Mouse (Mus musculus) midbrain, embryonic 14.5 days (tissue): ENCODE measurements at regions not wholly inside any gene's neighbourhood (a gene's known extent, or its start where the extent isn't known, plus 50 kb on each side); places are given as distances from the start of the nearest gene placed in this dataset.

Source experiments
- ATAC-seq: fragments of 200-750 bp; cut with Nextera tagmentation; 2 replicates; pipeline ENCODE4 v1.8.0; 2017; ENCODE audit warnings: moderate number of reproducible peaks, moderate library complexity; ENCODE audit not compliant: low FRiP score, low TSS enrichment
- DNase-seq: peaks from one replicate; pipeline ENCODE4 v3.0.0-alpha.2; 2015
- H3K27ac ChIP-seq: fragments of 300-500 bp; sonication (generic); replicated peaks from 2 replicates; pipeline ENCODE4 v1.5.1; 2014; ENCODE audit warnings: mild to moderate bottlenecking, low read depth, low read length, moderate library complexity
- H3K27me3 ChIP-seq: fragments of 300-500 bp; sonication (generic); 2 replicates; pipeline ENCODE4 v1.6.1; 2014; ENCODE audit warnings: low read length, control low read depth, mixed read lengths; ENCODE audit not compliant: control insufficient read depth, insufficient read depth
- H3K36me3 ChIP-seq: fragments of 300-500 bp; sonication (generic); 2 replicates; pipeline ENCODE4 v1.6.1; 2014; ENCODE audit warnings: low read length, control low read depth; ENCODE audit not compliant: control insufficient read depth, insufficient read depth
- H3K4me1 ChIP-seq: fragments of 300-500 bp; sonication (generic); 2 replicates; pipeline ENCODE4 v1.6.1; 2014; ENCODE audit warnings: mild to moderate bottlenecking, antibody characterized with exemption, low read length, control low read depth; ENCODE audit not compliant: control insufficient read depth, insufficient read depth
- H3K4me2 ChIP-seq: fragments of 300-500 bp; sonication (generic); 2 replicates; pipeline ENCODE4 v1.6.1; 2014; ENCODE audit warnings: mild to moderate bottlenecking, low read length, moderate library complexity
- H3K4me3 ChIP-seq: fragments of 300-500 bp; sonication (generic); replicated peaks from 2 replicates; pipeline ENCODE4 v1.5.1; 2014; ENCODE audit warnings: low read depth, low read length
- H3K9ac ChIP-seq: fragments of 300-500 bp; sonication (generic); replicated peaks from 2 replicates; pipeline ENCODE4 v1.6.1; 2014; ENCODE audit warnings: mild to moderate bottlenecking, low read length, moderate library complexity
- H3K9me3 ChIP-seq: fragments of 300-500 bp; sonication (generic); 2 replicates; pipeline ENCODE4 v1.6.1; 2016; ENCODE audit warnings: low read length, control low read depth, mixed read lengths; ENCODE audit not compliant: control insufficient read depth
- WGBS: fragments of 180-500 bp; shearing (Covaris S2); extraction: QIAGEN DNeasy Blood & Tissue Kit; methylation state at CpG from one replicate; pipeline ENCODE4 v1.1.7; 2014; 5-methylcytosine and 5-hydroxymethylcytosine counted together

- DNase-seq (no peak), ATAC-seq (no peak)
- no peak overlapping the region for H3K27ac ChIP-seq
- no peak overlapping the region for H3K9ac ChIP-seq
- 89% methylated on average over 2 of the region's 2 CpGs for WGBS
- no peaks in the 10 kb centered on the region for H3K9me3 ChIP-seq
- H3K4me3 ChIP-seq, result no peak overlapping the region
- no peaks in the 10 kb centered on the region for H3K4me1 ChIP-seq
- H3K36me3 ChIP-seq, result no peaks in the 10 kb centered on the region
- H3K27me3 ChIP-seq, result no peaks in the 10 kb centered on the region
- H3K4me2 ChIP-seq, result no peak overlapping the region
These were observed 96.0 kb upstream of the Map4k3 start for GRCm38 (mm10) chr17:80824261-80824660.

- Histone ChIP-seq H3K36me3 (no peaks in the 10 kb centered on the region), H3K4me2 (no peak overlapping the region), H3K27ac (no peak overlapping the region), H3K9me3 (no peaks in the 10 kb centered on the region), H3K4me1 (no peaks in the 10 kb centered on the region), H3K4me3 (no peak overlapping the region), H3K9ac (no peak overlapping the region), H3K27me3 (no peaks in the 10 kb centered on the region)
- ATAC-seq (no peak), DNase-seq (no peak)
- 51% methylated on average over 8 of the region's 8 CpGs for WGBS
These were observed 92.6 kb upstream of the Map4k3 start for GRCm38 (mm10) chr17:80820888-80821287.

- ATAC-seq (no peak), DNase-seq (no peak)
- 78% methylated on average over 9 of the region's 9 CpGs for WGBS
- H3K9me3 ChIP-seq, result no peaks in the 10 kb centered on the region
- no peak overlapping the region for H3K9ac ChIP-seq
- H3K4me1 ChIP-seq, result no peaks in the 10 kb centered on the region
- no peak overlapping the region for H3K27ac ChIP-seq
- no peaks in the 10 kb centered on the region for H3K36me3 ChIP-seq
- H3K27me3 ChIP-seq, result no peaks in the 10 kb centered on the region
- no peak overlapping the region for H3K4me2 ChIP-seq
- H3K4me3 ChIP-seq, result no peak overlapping the region
These were observed 90.3 kb upstream of the Map4k3 start for GRCm38 (mm10) chr17:80818477-80819028.

GRCm38 (mm10) chr17:80815747-80816146 is 87.5 kb upstream of the Map4k3 start:
- DNase-seq (no peak), ATAC-seq (no peak)
- no peak overlapping the region for H3K4me3 ChIP-seq
- H3K36me3 ChIP-seq, result no peaks in the 10 kb centered on the region
- WGBS, result 79% methylated on average over 4 of the region's 4 CpGs
- no peaks in the 10 kb centered on the region for H3K9me3 ChIP-seq
- no peaks in the 10 kb centered on the region for H3K27me3 ChIP-seq
- no peaks in the 10 kb centered on the region for H3K4me1 ChIP-seq
- no peak overlapping the region for H3K27ac ChIP-seq
- no peak overlapping the region for H3K9ac ChIP-seq
- no peak overlapping the region for H3K4me2 ChIP-seq

- H3K9ac ChIP-seq, result no peak overlapping the region
- no peaks in the 10 kb centered on the region for H3K36me3 ChIP-seq
- no peaks in the 10 kb centered on the region for H3K4me1 ChIP-seq
- H3K4me3 ChIP-seq, result no peak overlapping the region
- ATAC-seq (no peak), DNase-seq (no peak)
- no peaks in the 10 kb centered on the region for H3K27me3 ChIP-seq
- 91% methylated on average over 10 of the region's 10 CpGs for WGBS
- no peak overlapping the region for H3K4me2 ChIP-seq
- H3K27ac ChIP-seq, result no peak overlapping the region
- H3K9me3 ChIP-seq, result no peaks in the 10 kb centered on the region
These were observed 84.9 kb upstream of the Map4k3 start for GRCm38 (mm10) chr17:80813194-80813593.

GRCm38 (mm10) chr17:80809275-80809674 is 81.0 kb upstream of the Map4k3 start:
- no peak for DNase-seq
- 78% methylated on average over 5 of the region's 5 CpGs for WGBS

GRCm38 (mm10) chr17:80808069-80808468 is 79.8 kb upstream of the Map4k3 start:
- no peak overlapping the region for H3K4me2 ChIP-seq
- H3K27ac ChIP-seq, result no peak overlapping the region
- no peak for ATAC-seq
- H3K36me3 ChIP-seq, result no peaks in the 10 kb centered on the region
- H3K27me3 ChIP-seq, result no peaks in the 10 kb centered on the region
- 79% methylated on average over 10 of the region's 10 CpGs for WGBS
- no peak for DNase-seq
- no peak overlapping the region for H3K9ac ChIP-seq
- H3K9me3 ChIP-seq, result no peaks in the 10 kb centered on the region
- H3K4me1 ChIP-seq, result no peaks in the 10 kb centered on the region
- no peak overlapping the region for H3K4me3 ChIP-seq

More at GRCm38 (mm10) chr17:80809275-80809674, 81.0 kb upstream of the Map4k3 start:
- H3K27ac ChIP-seq, result no peak overlapping the region
- no peaks in the 10 kb centered on the region for H3K9me3 ChIP-seq
- H3K36me3 ChIP-seq, result no peaks in the 10 kb centered on the region
- H3K4me3 ChIP-seq, result no peak overlapping the region
- no peaks in the 10 kb centered on the region for H3K27me3 ChIP-seq
- no peak; the same call in 1 of the 2 replicates for ATAC-seq
- no peaks in the 10 kb centered on the region for H3K4me1 ChIP-seq
- H3K9ac ChIP-seq, result no peak overlapping the region
- no peak overlapping the region for H3K4me2 ChIP-seq

- Histone ChIP-seq H3K4me2 (no peak overlapping the region), H3K4me3 (no peak overlapping the region), H3K4me1 (peaks cover 4% of the 10 kb centered on the region; the same call in 1 of the 2 replicates), H3K9ac (no peak overlapping the region), H3K27me3 (no peaks in the 10 kb centered on the region), H3K36me3 (no peaks in the 10 kb centered on the region), H3K9me3 (no peaks in the 10 kb centered on the region), H3K27ac (no peak overlapping the region)
- ATAC-seq, result no peak
- DNase-seq, result no peak
- WGBS, result 91% methylated on average over 8 of the region's 8 CpGs
These were observed 75.2 kb upstream of the Map4k3 start for GRCm38 (mm10) chr17:80803361-80803915.

- Histone ChIP-seq H3K9ac (no peak overlapping the region), H3K36me3 (no peaks in the 10 kb centered on the region), H3K27me3 (no peaks in the 10 kb centered on the region), H3K4me1 (peaks cover 4% of the 10 kb centered on the region; the same call in 1 of the 2 replicates), H3K9me3 (no peaks in the 10 kb centered on the region), H3K4me3 (no peak overlapping the region), H3K27ac (no peak overlapping the region), H3K4me2 (no peak overlapping the region)
- 70% methylated on average over 10 of the region's 10 CpGs for WGBS
- no peak for ATAC-seq
- no peak for DNase-seq
These were observed 74.3 kb upstream of the Map4k3 start for GRCm38 (mm10) chr17:80802622-80803021.
